Mouse (Mus musculus) gonadal fat pad, adult 2 months (tissue): ENCODE measurements around the gene Zfp988. TPM values are rescaled to one million over a fixed set of nuclear protein-coding genes. Genes with fewer than 3 reads are reported as not detected.

Source experiments
- polyA plus RNA-seq: library from polyadenylated mRNA; depleted of rRNA; stranded (reverse); fragments of >200 nt; gene quantifications from 2 replicates; pipeline ENCODE4 v1.2.3, GENCODE M21; 2012; rRNA removed

Gene Zfp988
- polyA plus RNA-seq, 1 experiment = not detected

Other genes starting within 250 kb of the Zfp988 start
- 0.41 and 0.55 TPM in 2 replicates for gene Zfp991, start 173.6 kb upstream of the Zfp988 start, polyA plus RNA-seq
- gene Zfp978, start 55.6 kb downstream of the Zfp988 start, polyA plus RNA-seq = not detected in 2 replicates
- 0.16 and 0.85 TPM in 2 replicates for gene Zfp982, start 186.7 kb downstream of the Zfp988 start, polyA plus RNA-seq
- gene Gm16503, start 234.5 kb downstream of the Zfp988 start, polyA plus RNA-seq = 0.04 TPM in 2 replicates
- 0.06 TPM in 1 of 2 replicates, not detected in the other for gene Zfp985, start 247.6 kb downstream of the Zfp988 start, polyA plus RNA-seq